Mouse (Mus musculus) forebrain, embryonic 10.5 days (tissue): ENCODE measurements around the gene Ap3s2. TPM values are rescaled to one million over a fixed set of nuclear protein-coding genes. Genes with fewer than 3 reads are reported as not detected.

Source experiments
- DNase-seq: peaks from one replicate; pipeline ENCODE4 v3.0.0-alpha.2; 2017; ENCODE audit warnings: low spot score; ENCODE audit errors: extremely low spot score
- H3K27ac ChIP-seq: fragments of 300-500 bp; sonication (generic); 2 replicates; pipeline ENCODE4 v1.5.1; 2016; ENCODE audit warnings: mild to moderate bottlenecking
- H3K27me3 ChIP-seq: fragments of 300-500 bp; sonication (generic); 2 replicates; pipeline ENCODE4 v1.6.1; 2016; ENCODE audit warnings: mild to moderate bottlenecking; ENCODE audit not compliant: poor library complexity, severe bottlenecking
- H3K36me3 ChIP-seq: fragments of 300-500 bp; sonication (generic); replicated peaks from 2 replicates; pipeline ENCODE4 v1.6.1; 2016; ENCODE audit warnings: mild to moderate bottlenecking, moderate library complexity
- H3K4me1 ChIP-seq: fragments of 300-500 bp; sonication (generic); 2 replicates; pipeline ENCODE4 v1.6.1; 2016
- H3K4me3 ChIP-seq: fragments of 300-500 bp; sonication (generic); 2 replicates; pipeline ENCODE4 v1.5.1; 2016; ENCODE audit warnings: mild to moderate bottlenecking, moderate library complexity
- H3K9me3 ChIP-seq: fragments of 300-500 bp; sonication (generic); 2 replicates; pipeline ENCODE4 v1.6.1; 2016; ENCODE audit warnings: mild to moderate bottlenecking, moderate library complexity
- WGBS: fragments of 180-500 bp; shearing (Covaris S2); methylation state at CpG from one replicate; pipeline ENCODE4 v1.1.7; 2016; 5-methylcytosine and 5-hydroxymethylcytosine counted together
- polyA plus RNA-seq: library from polyadenylated mRNA; unstranded; fragments of >200 nt; fragmentation: Nextera tagmentation; extraction: Ambion mirVana; gene quantifications from 2 replicates; pipeline ENCODE4 v1.2.1, GENCODE M21; 2016

Ap3s2 gene
- polyA plus RNA-seq, 1 experiment from 2014 or later = 51.2 TPM

DNA sequence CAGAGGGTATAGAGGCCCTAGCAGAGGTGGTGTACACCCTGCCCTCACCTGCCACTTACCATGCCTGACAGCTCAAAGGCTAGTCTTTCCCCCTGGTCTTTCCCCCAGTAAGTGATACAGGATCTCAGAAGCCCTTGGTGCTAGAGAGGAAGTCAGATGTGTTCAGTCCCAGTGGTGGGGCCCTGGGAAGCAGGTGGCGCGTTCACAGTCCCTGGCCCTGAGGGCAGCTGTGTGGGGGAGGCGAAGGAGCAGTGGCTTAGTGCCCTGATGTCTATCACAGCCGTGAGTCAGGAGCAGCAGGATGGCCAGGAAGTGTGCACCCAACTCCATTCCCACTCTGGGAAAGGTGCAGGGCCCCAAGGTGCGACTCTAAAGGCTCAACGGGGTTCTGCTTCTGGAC is 40.4 kb downstream of the Ap3s2 start:
- H3K36me3 ChIP-seq = peaks cover 77% of the 10 kb centered on the region
- H3K27me3 ChIP-seq = no peaks in the 10 kb centered on the region
- DNase-seq = no peak
- no peak overlapping the region for H3K27ac ChIP-seq
- no peak overlapping the region for H3K4me3 ChIP-seq
- no peaks in the 10 kb centered on the region for H3K9me3 ChIP-seq
- 81% methylated on average over 6 of the region's 6 CpGs for WGBS
- H3K4me1 ChIP-seq = 0 out of 2 replicates have a peak, but pooled peaks cover 3% of the 10 kb centered on the region

DNA sequence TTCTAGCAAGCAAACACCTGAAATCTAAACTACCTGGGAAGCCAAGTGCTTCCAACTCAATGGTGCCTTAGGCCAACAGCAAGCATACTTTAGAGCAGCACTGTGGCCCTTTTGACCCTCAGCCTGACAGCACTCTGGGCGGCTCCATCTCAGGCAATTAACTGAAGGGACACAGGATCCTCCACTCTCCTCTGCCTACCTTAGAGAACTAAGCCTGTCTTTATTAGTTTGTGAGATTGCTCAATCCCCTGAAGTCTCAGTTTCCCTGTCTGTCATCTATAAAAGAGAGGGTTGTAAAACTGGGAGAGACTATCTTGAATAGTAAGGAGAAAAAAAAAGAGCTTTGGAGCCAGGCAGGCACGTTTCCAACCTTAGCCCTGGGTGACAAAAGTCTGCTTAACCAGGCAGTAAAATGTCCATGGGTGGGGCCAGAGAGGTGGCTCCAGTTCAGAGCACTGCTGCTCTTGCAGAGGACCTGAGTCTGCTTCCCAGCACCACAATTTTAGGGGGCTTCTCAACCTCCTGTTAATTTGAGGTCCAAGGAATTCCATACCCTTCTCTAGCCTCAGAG is 41.9 kb downstream of the Ap3s2 start:
- H3K27ac ChIP-seq = no peak overlapping the region
- peaks cover 69% of the 10 kb centered on the region for H3K36me3 ChIP-seq
- H3K4me3 ChIP-seq = no peak overlapping the region
- DNase-seq = no peak
- H3K27me3 ChIP-seq = no peaks in the 10 kb centered on the region
- 76% methylated on average over 2 of the region's 2 CpGs for WGBS
- no peaks in the 10 kb centered on the region for H3K9me3 ChIP-seq
- H3K4me1 ChIP-seq = 0 out of 2 replicates have a peak, but pooled peaks cover 3% of the 10 kb centered on the region

DNA sequence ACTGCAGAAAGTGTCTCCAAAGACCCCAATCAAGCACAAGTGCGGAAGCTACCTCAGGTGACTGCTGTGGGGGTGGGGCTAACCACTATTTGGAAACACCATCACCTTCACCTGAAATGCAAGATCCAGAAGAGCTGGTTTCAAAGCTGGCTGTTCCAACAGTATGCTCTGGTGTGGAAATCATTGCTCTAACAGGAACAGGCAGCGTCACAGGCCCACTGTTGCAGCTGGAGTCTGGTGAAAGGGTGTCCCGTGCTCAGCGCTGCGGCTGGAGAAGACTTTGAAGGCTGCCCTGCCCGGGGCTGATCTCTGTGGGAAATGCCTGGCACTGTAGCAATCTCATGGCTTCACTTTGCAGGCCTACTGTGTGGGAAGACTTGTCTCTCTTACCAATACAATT is 47.0 kb downstream of the Ap3s2 start:
- DNase-seq = no peak
- peaks cover 15% of the 10 kb centered on the region for H3K4me1 ChIP-seq
- H3K4me3 ChIP-seq = no peak overlapping the region
- WGBS = 87% methylated on average over 6 of the region's 6 CpGs
- no peaks in the 10 kb centered on the region for H3K9me3 ChIP-seq
- no peaks in the 10 kb centered on the region for H3K27me3 ChIP-seq
- no peak overlapping the region for H3K27ac ChIP-seq
- peaks cover 19% of the 10 kb centered on the region for H3K36me3 ChIP-seq

DNA sequence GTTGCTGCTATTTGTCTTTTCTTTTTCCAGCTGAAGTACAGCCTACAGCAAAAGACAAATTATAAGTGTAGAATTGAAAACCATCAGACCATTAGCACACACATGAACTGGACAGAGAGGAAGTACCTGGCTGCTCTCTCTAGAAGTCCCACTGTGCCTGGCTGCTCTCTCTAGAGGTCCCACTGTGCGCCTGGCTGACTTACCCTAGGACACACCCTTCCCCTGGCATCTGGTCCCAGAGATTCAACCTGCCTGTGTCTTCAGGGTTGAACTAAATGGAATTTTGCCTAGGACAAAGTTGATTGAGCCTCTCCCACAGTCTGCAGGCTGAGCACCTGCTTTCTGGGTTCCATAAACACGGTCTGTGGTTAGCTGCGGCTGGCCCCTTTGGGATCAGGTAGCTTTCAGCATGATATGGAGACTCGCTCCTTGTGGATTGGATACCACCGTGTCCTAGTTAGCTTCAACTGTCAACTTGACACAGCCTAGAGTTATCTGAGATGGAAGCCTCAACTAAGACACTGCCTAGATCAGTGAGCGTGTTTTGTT is 48.6 kb downstream of the Ap3s2 start:
- H3K4me3 ChIP-seq = no peak overlapping the region
- no peaks in the 10 kb centered on the region for H3K9me3 ChIP-seq
- 92% methylated on average over 6 of the region's 6 CpGs for WGBS
- H3K27ac ChIP-seq = no peak overlapping the region
- peaks cover 28% of the 10 kb centered on the region for H3K4me1 ChIP-seq
- DNase-seq = no peak
- no peaks in the 10 kb centered on the region for H3K27me3 ChIP-seq
- peaks cover 11% of the 10 kb centered on the region; the same call in 1 of the 2 replicates for H3K36me3 ChIP-seq

DNA sequence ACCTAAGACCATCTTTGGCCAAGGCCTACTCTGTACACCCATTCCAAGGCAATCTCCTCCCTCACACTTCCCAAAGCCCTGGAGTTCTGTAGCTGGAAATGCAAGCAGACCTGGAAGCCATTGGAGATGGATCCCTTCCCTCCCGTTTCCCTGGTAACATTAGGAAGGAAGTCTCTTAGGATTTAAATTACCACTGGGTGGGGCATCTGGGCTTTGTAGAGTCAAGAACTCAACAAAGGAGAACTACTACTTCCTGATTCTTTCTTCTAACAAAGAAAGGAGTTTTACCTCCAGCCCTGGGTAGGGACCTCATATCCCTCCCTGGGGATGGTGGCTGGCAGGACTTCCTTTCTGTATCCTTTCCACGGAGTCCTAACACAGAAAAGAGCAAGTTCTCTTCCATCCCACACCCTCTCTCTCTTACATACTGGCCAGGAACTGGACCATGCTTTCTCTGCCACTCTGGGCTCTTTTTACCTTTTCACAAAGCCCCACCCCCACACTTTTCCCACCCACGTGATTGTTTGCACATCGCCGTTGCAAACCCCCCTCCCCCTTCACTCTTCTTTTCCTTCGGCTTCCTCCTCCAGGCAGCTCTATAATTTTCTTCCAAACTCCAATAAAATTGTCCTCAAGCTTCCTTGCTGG is 51.3 kb downstream of the Ap3s2 start:
- no peaks in the 10 kb centered on the region for H3K36me3 ChIP-seq
- WGBS = 66% methylated on average over 6 of the region's 6 CpGs
- H3K27ac ChIP-seq = peak overlapping the region; percentile 44; the same call in 1 of the 2 replicates
- no peaks in the 10 kb centered on the region for H3K9me3 ChIP-seq
- DNase-seq = no peak
- no peaks in the 10 kb centered on the region for H3K27me3 ChIP-seq
- H3K4me1 ChIP-seq = peaks cover 36% of the 10 kb centered on the region
- no peak overlapping the region for H3K4me3 ChIP-seq

DNA sequence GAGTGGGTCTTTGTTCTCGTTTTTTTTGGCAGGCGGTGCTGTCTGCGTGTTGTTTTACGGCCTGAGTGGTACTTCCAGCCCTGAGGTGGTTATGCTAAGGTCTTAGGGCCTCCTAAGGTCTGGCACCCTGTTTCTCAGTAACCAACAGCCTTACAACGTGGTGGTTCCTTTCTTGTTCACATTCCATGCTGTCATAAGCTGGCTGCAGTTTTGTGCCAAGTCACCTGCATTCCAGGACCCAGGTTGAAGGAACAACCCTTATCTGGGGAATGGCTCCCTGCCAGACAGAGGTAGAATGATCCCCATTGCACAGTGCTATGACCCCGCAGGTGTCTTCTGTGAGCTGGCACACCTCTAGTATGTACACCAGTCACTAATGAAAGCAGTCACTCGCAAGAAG is 52.0 kb downstream of the Ap3s2 start:
- DNase-seq = no peak
- WGBS = 88% methylated on average over 7 of the region's 7 CpGs
- H3K4me1 ChIP-seq = peaks cover 36% of the 10 kb centered on the region
- peak overlapping the region; percentile 35; the same call in 1 of the 2 replicates for H3K27ac ChIP-seq
- no peaks in the 10 kb centered on the region for H3K36me3 ChIP-seq
- no peaks in the 10 kb centered on the region for H3K9me3 ChIP-seq
- H3K4me3 ChIP-seq = no peak overlapping the region
- no peaks in the 10 kb centered on the region for H3K27me3 ChIP-seq

DNA sequence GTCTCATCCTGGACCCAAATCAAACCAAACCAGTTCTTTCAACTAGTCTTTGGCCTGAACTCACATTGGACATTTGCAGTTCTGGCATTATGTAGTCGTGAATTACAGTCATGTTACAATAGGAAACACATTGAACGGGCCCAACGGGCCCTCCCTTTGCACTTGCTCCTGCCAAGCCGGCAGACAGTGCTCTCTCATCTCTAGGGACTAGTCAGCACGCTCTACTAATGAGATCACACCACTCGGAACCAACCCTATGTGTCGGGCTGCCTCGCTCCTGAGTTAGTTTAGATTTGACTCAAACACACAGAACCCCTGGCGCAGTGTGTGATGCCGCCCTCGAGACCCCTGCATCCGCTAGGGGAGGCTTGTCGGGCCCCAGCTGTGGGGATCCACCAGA is 52.6 kb downstream of the Ap3s2 start:
- Histone ChIP-seq H3K27ac (peak overlapping the region; percentile 35; the same call in 1 of the 2 replicates), H3K36me3 (no peaks in the 10 kb centered on the region), H3K27me3 (no peaks in the 10 kb centered on the region), H3K4me3 (no peak overlapping the region), H3K4me1 (peaks cover 36% of the 10 kb centered on the region), H3K9me3 (no peaks in the 10 kb centered on the region)
- DNase-seq = no peak
- 91% methylated on average over 13 of the region's 13 CpGs for WGBS

DNA sequence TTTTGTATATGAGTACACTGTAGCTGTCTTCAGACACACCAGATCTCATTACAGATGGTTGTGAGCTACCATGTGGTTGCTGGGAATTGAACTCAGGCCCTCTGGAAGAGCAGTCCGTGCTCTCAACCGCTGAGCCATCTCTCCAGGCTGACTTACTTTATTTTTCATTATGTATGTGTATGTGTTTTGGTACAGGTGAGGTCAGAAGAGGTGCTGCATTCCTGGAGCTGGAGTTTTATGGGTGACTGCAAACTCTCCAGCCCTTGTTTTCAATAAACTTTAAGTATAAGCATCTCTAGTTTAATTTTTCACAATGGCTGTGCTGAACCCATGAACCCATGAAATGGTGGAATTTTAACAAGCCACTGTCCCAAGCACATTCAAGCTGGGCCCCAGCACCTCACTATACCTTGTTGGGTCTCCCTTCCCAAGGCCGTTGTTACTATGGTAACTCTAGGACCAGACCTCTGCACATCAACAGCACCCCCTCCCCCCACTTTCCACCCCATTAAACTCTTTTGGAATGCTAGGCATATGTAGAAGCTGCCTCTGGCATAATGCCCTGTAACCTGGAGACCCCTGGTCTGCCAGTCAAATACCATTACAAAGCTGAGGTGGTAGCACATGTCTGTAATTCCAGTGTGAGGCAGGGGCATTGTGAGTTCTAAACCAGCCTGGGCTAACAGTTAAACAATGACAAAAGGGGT is 54.0 kb downstream of the Ap3s2 start:
- no peaks in the 10 kb centered on the region for H3K36me3 ChIP-seq
- no peaks in the 10 kb centered on the region for H3K27me3 ChIP-seq
- no peak overlapping the region for H3K4me3 ChIP-seq
- H3K27ac ChIP-seq = peak overlapping the region; percentile 62; the same call in 1 of the 2 replicates
- DNase-seq = peak; percentile 38
- WGBS = 79% methylated on average over 3 of the region's 3 CpGs
- H3K4me1 ChIP-seq = peaks cover 36% of the 10 kb centered on the region
- no peaks in the 10 kb centered on the region for H3K9me3 ChIP-seq

DNA sequence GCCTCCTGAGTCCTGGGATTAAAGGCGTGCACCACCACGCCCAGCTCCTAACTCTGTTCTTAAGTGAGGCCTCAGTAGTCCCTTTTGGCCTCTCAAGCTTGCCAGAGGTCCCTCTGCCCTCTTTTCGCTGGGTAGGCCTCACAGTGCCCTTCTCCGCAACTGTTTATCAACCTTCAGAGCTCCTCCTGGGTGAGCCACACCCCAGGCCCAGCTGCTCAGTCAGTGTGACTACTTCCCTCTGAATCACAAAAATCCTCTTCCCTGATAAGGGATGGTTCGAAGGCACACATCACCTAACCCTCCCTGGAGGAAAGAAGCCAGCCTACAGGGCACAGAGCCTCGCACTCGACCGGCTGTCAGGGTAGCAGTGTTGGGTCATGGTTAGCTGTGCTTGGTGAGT is 58.7 kb downstream of the Ap3s2 start:
- 91% methylated on average over 8 of the region's 8 CpGs for WGBS

DNA sequence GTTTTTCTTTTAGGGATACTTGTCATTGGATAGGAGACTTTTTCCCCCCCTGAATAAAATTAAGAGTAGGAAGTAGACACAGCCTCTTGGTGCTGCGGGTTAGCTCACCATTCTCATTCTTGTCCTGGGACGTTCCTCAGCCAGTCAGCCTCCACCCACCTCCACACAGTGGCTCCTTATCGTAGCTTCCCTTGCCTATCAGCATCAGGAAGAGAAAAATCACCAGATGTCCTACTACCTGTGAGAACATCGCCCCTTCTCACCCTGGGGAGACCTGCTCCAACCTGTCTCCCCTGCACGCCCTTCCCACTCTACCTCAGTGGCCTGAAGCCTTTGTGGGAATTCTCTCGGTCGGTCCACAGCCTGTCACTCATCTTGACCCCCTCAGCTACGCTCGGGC is 59.6 kb downstream of the Ap3s2 start, which contains the start of gene Anpep:
TSS of gene Anpep (minus strand) at position 249 of the 400 bp plus-strand sequence.
- 91% methylated on average over 9 of the region's 9 CpGs for WGBS
- no peak within 1 kb of the TSS for H3K27ac ChIP-seq

More for the DNA sequence above, 58.7 kb downstream of the Ap3s2 start:
- no peak overlapping the region for H3K27ac ChIP-seq
- DNase-seq = no peak
- peaks cover 25% of the 10 kb centered on the region for H3K4me1 ChIP-seq
- no peaks in the 10 kb centered on the region for H3K9me3 ChIP-seq
- H3K36me3 ChIP-seq = no peaks in the 10 kb centered on the region
- H3K4me3 ChIP-seq = no peak overlapping the region
- no peaks in the 10 kb centered on the region for H3K27me3 ChIP-seq

DNA sequence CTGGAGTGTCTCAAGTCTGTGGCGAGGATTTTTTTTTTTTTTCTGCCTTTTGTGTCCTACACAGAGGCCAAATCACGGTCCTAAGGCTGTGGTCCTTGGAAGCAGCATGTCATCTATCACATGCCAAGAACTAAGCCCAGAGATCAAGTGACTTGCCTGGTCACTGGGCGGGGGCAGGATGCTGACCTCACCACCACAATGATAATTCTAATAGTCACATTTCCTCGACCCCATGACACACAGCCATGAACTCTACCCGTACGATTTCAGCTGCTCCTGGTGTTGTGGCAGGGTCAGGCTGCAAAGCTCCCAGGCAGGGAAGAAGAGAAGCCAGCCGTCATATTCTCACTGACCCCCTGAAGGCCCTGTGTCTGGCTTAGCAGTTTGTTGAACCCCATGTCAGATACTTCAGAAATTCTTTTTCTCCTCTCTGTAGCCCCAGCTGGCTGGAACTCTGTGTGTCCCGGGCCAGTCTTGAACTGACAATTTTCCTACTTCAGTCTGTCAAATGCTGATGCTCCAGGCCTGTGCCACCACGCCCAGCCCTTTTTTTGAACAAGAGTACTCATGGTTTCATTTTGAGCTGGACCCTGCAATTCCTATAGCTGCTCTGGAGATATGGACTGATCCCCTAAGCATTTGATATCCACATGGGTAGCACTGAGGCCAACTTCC is 61.4 kb downstream of the Ap3s2 start:
- DNase-seq = no peak
- no peaks in the 10 kb centered on the region for H3K27me3 ChIP-seq
- peaks cover 18% of the 10 kb centered on the region; the same call in 1 of the 2 replicates for H3K4me1 ChIP-seq
- 0 out of 2 replicates have a peak overlapping the region, but pooled peaks have one; percentile 12 for H3K27ac ChIP-seq
- H3K9me3 ChIP-seq = no peaks in the 10 kb centered on the region
- H3K4me3 ChIP-seq = no peak overlapping the region
- WGBS = 78% methylated on average over 9 of the region's 9 CpGs
- no peaks in the 10 kb centered on the region for H3K36me3 ChIP-seq

More for the DNA sequence above, 59.6 kb downstream of the Ap3s2 start, which contains the start of gene Anpep:
- Histone ChIP-seq H3K4me1 (peaks cover 18% of the 10 kb centered on the region; the same call in 1 of the 2 replicates), H3K36me3 (no peaks in the 10 kb centered on the region), H3K4me3 (no peak within 1 kb of the TSS), H3K27me3 (no peaks in the 10 kb centered on the region), H3K9me3 (no peaks in the 10 kb centered on the region)
- no peak for DNase-seq

DNA sequence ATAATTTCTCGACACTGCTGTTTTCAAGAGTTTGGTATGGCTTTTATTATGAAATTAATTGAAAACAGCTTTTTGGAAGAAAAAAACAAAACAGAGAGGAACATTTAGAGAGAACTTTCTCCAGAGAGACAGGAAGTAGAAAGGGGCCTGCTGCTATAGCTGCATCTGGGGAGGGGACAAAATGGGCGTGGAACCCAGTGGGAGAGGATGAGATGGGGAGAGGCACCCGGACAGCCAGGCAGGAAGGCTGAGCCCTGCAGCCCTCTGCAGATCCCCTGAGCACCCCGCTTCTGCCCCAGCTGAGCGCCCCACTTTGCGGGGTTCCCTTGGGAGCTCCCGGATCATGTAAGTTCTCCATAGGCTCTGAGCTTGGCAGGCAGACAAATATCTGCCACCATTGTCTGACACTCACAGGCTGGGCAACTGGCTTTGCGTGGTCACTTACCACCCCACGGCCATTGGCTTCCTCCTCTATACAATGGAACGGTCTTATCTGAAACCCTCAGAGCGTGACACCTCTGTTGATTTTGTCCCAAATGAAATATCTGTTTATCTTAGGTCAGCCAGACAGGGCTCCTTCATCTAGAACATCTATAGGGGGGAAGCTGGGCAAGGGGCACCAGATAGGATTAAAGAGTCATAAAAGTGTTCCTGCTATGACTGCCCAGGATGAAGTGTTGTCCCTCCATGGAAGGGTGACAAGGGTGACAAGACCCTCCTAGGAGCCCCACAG is 62.1 kb downstream of the Ap3s2 start:
- Histone ChIP-seq H3K27ac (no peak overlapping the region), H3K9me3 (no peaks in the 10 kb centered on the region), H3K4me1 (peaks cover 18% of the 10 kb centered on the region; the same call in 1 of the 2 replicates), H3K27me3 (no peaks in the 10 kb centered on the region), H3K4me3 (no peak overlapping the region), H3K36me3 (no peaks in the 10 kb centered on the region)
- WGBS = 72% methylated on average over 11 of the region's 11 CpGs
- no peak for DNase-seq
